Mouse (Mus musculus) forebrain, embryonic 12.5 days (tissue): ENCODE measurements around the gene Gfm1. TPM values are rescaled to one million over a fixed set of nuclear protein-coding genes. Genes with fewer than 3 reads are reported as not detected.

Experiments
- ATAC-seq: fragments of 200-750 bp; cut with Nextera tagmentation; 2 replicates; pipeline ENCODE4 v1.8.0; 2017; ENCODE audit warnings: moderate TSS enrichment; ENCODE audit not compliant: low FRiP score
- H3K27ac ChIP-seq: fragments of 300-500 bp; sonication (generic); 2 replicates; pipeline ENCODE4 v1.5.1; 2016; ENCODE audit warnings: mild to moderate bottlenecking
- H3K27me3 ChIP-seq: fragments of 300-500 bp; sonication (generic); 2 replicates; pipeline ENCODE4 v1.6.1; 2016; ENCODE audit warnings: mild to moderate bottlenecking
- H3K36me3 ChIP-seq: fragments of 300-500 bp; sonication (generic); replicated peaks from 2 replicates; pipeline ENCODE4 v1.6.1; 2016; ENCODE audit warnings: mild to moderate bottlenecking
- H3K4me1 ChIP-seq: fragments of 300-500 bp; sonication (generic); 2 replicates; pipeline ENCODE4 v1.6.1; 2016
- H3K4me2 ChIP-seq: fragments of 300-500 bp; sonication (generic); 2 replicates; pipeline ENCODE4 v1.6.1; 2016; ENCODE audit warnings: mild to moderate bottlenecking, moderate library complexity
- H3K4me3 ChIP-seq: fragments of 300-500 bp; sonication (generic); replicated peaks from 2 replicates; pipeline ENCODE4 v1.5.1; 2016; ENCODE audit warnings: mild to moderate bottlenecking
- H3K9ac ChIP-seq: fragments of 300-500 bp; sonication (generic); 2 replicates; pipeline ENCODE4 v1.6.1; 2016; ENCODE audit warnings: mild to moderate bottlenecking
- H3K9me3 ChIP-seq: fragments of 300-500 bp; sonication (generic); 2 replicates; pipeline ENCODE4 v1.6.1; 2016
- WGBS: fragments of 180-500 bp; shearing (Covaris S2); methylation state at CpG from one replicate; pipeline ENCODE4 v1.1.7; 2016; 5-methylcytosine and 5-hydroxymethylcytosine counted together
- polyA plus RNA-seq: library from polyadenylated mRNA; unstranded; fragments of >200 nt; fragmentation: Nextera tagmentation; extraction: Ambion mirVana; gene quantifications from 2 replicates; pipeline ENCODE4 v1.2.1, GENCODE M21; 2016

Gfm1 gene
- polyA plus RNA-seq, 1 experiment from 2014 or later: 39.7 TPM

DNA sequence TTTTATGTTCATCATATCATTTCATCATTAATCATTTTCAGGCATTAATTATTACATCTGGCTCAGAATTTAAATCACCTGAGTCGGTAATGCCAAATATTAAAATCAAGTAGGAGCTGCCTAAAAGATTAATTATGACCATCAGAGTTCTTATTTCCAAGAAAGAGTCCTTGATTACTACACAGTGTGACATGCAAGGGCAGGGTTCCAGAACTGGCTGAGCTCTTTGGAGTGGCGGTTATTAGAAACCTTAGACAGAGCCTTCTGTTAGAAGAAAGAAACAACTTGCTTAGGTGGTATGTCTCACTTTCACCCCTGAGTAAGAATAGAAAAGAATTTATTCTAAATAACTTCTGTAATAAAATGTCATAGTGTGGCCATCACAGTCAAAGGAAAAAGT, 37.4 kb downstream of the Gfm1 start:
- peaks cover 17% of the 10 kb centered on the region for H3K4me1 ChIP-seq
- no peaks in the 10 kb centered on the region for H3K9me3 ChIP-seq
- no peak overlapping the region for H3K27ac ChIP-seq
- 90% methylated on average over 2 of the region's 2 CpGs for WGBS
- H3K27me3 ChIP-seq: 0 out of 2 replicates have a peak, but pooled peaks cover 4% of the 10 kb centered on the region
- no peak overlapping the region for H3K9ac ChIP-seq
- H3K4me3 ChIP-seq: no peak overlapping the region
- peaks cover 18% of the 10 kb centered on the region for H3K36me3 ChIP-seq
- H3K4me2 ChIP-seq: no peak overlapping the region
- ATAC-seq: no peak

- no peak for ATAC-seq
- H3K9me3 ChIP-seq: no peaks in the 10 kb centered on the region
- WGBS: 90% methylated on average over 4 of the region's 4 CpGs
- no peak overlapping the region for H3K4me2 ChIP-seq
- no peaks in the 10 kb centered on the region for H3K27me3 ChIP-seq
- no peaks in the 10 kb centered on the region for H3K4me1 ChIP-seq
- H3K9ac ChIP-seq: no peak overlapping the region
- no peak overlapping the region for H3K4me3 ChIP-seq
- H3K27ac ChIP-seq: no peak overlapping the region
- peaks cover 37% of the 10 kb centered on the region for H3K36me3 ChIP-seq
These were observed 41.7 kb downstream of the Gfm1 start for GRCm38 (mm10) chr3:67471408-67472127.

DNA sequence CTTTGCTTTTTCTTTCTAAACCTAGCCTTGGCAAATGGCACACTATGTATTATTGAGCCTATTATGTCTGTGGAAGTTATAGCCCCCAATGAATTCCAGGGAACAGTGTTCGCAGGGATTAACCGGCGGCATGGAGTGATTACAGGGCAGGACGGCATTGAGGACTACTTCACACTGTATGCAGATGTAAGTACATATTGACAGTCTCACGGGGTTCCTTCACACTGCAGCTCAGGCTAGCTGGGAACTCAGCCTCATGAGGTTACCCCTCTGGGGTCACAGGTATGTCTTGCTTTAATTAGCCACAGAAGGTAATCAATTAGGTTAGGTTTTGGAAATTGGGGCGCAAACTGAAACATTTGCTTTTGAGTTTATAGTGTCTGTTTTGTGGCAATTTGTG, 43.5 kb downstream of the Gfm1 start:
- no peaks in the 10 kb centered on the region for H3K9me3 ChIP-seq
- no peak overlapping the region for H3K27ac ChIP-seq
- H3K4me1 ChIP-seq: no peaks in the 10 kb centered on the region
- 91% methylated on average over 6 of the region's 6 CpGs for WGBS
- no peak for ATAC-seq
- H3K9ac ChIP-seq: no peak overlapping the region
- H3K36me3 ChIP-seq: peaks cover 36% of the 10 kb centered on the region
- H3K4me2 ChIP-seq: no peak overlapping the region
- no peaks in the 10 kb centered on the region for H3K27me3 ChIP-seq
- no peak overlapping the region for H3K4me3 ChIP-seq

GRCm38 (mm10) chr3:67479806-67480205, 49.9 kb downstream of the Gfm1 start:
- H3K9ac ChIP-seq: no peak overlapping the region
- H3K27ac ChIP-seq: no peak overlapping the region
- H3K36me3 ChIP-seq: peaks cover 24% of the 10 kb centered on the region
- H3K9me3 ChIP-seq: no peaks in the 10 kb centered on the region
- no peaks in the 10 kb centered on the region for H3K4me1 ChIP-seq
- no peak overlapping the region for H3K4me3 ChIP-seq
- 94% methylated on average over 11 of the region's 11 CpGs for WGBS
- no peak for ATAC-seq
- H3K4me2 ChIP-seq: no peak overlapping the region
- no peaks in the 10 kb centered on the region for H3K27me3 ChIP-seq

GRCm38 (mm10) chr3:67482400-67482799, 52.5 kb downstream of the Gfm1 start:
- WGBS: 93% methylated on average over 10 of the region's 10 CpGs

GRCm38 (mm10) chr3:67485233-67485632, 55.3 kb downstream of the Gfm1 start:
- Histone ChIP-seq H3K9me3 (no peaks in the 10 kb centered on the region), H3K4me3 (no peak overlapping the region), H3K27ac (no peak overlapping the region), H3K4me1 (no peaks in the 10 kb centered on the region), H3K36me3 (no peaks in the 10 kb centered on the region), H3K27me3 (no peaks in the 10 kb centered on the region), H3K9ac (no peak overlapping the region), H3K4me2 (no peak overlapping the region)
- WGBS: 88% methylated on average over 2 of the region's 2 CpGs
- ATAC-seq: no peak

More at GRCm38 (mm10) chr3:67482400-67482799, 52.5 kb downstream of the Gfm1 start:
- H3K9ac ChIP-seq: no peak overlapping the region
- H3K36me3 ChIP-seq: peaks cover 5% of the 10 kb centered on the region
- H3K27me3 ChIP-seq: no peaks in the 10 kb centered on the region
- ATAC-seq: no peak
- H3K4me1 ChIP-seq: no peaks in the 10 kb centered on the region
- H3K4me3 ChIP-seq: no peak overlapping the region
- no peaks in the 10 kb centered on the region for H3K9me3 ChIP-seq
- H3K27ac ChIP-seq: no peak overlapping the region
- no peak overlapping the region for H3K4me2 ChIP-seq

DNA sequence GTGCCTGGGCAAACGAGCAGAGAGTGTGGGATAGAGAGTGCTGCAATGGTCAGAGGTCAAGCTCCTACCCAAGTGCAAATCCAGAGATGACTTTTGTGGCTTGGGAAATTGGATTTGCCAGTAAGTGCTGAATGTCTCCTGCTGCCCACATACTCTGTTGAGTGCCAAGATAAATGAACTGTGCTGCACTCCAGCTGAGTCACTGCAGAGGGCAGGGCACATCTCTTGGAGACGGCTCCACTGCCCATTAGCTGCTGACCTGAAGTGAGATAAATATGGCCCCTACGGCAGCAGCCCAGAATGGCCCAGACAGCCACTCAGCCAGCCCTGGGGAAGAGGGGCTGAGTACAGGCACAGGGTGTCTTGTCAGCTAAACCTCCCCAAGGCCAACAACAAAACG, 60.3 kb downstream of the Gfm1 start:
- H3K27me3 ChIP-seq: no peaks in the 10 kb centered on the region
- H3K36me3 ChIP-seq: no peaks in the 10 kb centered on the region
- WGBS: 78% methylated on average over 4 of the region's 4 CpGs
- H3K4me2 ChIP-seq: no peak overlapping the region
- H3K4me3 ChIP-seq: no peak overlapping the region
- no peak overlapping the region for H3K27ac ChIP-seq
- no peak for ATAC-seq
- H3K4me1 ChIP-seq: no peaks in the 10 kb centered on the region
- no peak overlapping the region for H3K9ac ChIP-seq
- no peaks in the 10 kb centered on the region for H3K9me3 ChIP-seq

DNA sequence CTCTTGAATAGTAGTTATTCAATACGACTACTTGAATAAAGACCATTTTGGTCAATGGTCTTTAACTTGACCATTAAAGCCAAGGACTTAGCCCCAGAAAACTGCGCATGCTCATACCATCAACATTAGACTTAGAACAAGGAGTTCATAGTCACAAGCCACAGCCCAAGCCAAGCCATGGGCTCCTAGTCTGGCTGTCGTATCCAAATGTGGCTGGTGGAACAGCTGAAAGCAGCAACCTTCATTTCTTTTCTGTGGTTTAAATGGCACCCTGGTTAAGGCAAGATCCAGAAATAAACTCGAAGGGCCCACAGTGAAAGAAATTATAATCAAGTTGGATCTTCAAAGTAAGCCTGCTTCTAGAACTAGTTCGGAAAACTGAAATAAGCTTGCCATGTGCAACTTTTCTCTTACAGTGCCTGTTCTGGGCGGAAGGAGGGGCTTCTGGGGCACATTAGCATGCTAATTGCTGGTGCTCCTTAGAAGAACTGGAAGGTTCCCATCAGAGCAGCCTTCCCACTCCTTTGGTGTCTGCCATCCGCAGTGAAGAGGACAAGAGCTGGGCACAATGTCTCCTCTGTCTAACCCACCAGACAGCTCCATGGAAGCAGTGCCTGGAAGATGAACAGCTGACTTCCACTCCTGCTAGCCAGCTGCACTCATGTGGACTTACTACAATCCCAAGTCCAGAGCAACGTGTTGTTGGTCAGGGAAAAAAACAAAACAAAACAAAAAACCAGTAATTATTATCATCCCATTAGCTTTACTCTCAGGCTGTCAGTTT, 62.4 kb downstream of the Gfm1 start:
- H3K4me2 ChIP-seq: no peak overlapping the region
- H3K9ac ChIP-seq: no peak overlapping the region
- H3K9me3 ChIP-seq: no peaks in the 10 kb centered on the region
- H3K27ac ChIP-seq: no peak overlapping the region
- WGBS: 75% methylated on average over 8 of the region's 8 CpGs
- no peak for ATAC-seq
- H3K27me3 ChIP-seq: no peaks in the 10 kb centered on the region
- no peak overlapping the region for H3K4me3 ChIP-seq
- no peaks in the 10 kb centered on the region for H3K36me3 ChIP-seq
- H3K4me1 ChIP-seq: no peaks in the 10 kb centered on the region

GRCm38 (mm10) chr3:67493132-67493531, 63.2 kb downstream of the Gfm1 start:
- ATAC-seq: no peak
- no peaks in the 10 kb centered on the region for H3K4me1 ChIP-seq
- no peak overlapping the region for H3K9ac ChIP-seq
- no peak overlapping the region for H3K4me2 ChIP-seq
- H3K9me3 ChIP-seq: no peaks in the 10 kb centered on the region
- WGBS: 87% methylated on average over 8 of the region's 8 CpGs
- H3K36me3 ChIP-seq: no peaks in the 10 kb centered on the region
- H3K27ac ChIP-seq: no peak overlapping the region
- no peak overlapping the region for H3K4me3 ChIP-seq
- H3K27me3 ChIP-seq: no peaks in the 10 kb centered on the region

DNA sequence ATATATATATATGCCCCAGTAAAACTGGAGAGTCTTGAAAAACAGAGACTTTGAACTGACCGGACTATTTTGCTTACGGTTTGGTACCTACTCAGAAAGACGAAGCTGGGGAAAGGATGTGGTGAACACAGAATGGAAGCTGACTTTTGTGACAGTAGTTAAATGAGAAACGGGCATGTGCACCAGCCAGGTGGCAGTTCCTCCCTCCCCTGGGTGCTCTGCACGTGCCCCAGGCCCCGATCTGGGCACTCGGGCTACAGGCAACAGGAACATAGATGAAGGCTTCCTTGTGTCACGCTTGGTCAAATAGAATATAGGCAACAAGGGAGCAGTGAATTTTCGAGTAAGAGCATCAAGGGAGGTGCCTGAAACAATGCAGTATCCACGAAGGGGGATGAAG, 66.4 kb downstream of the Gfm1 start:
- H3K9me3 ChIP-seq: no peaks in the 10 kb centered on the region
- H3K4me1 ChIP-seq: no peaks in the 10 kb centered on the region
- H3K27me3 ChIP-seq: no peaks in the 10 kb centered on the region
- H3K27ac ChIP-seq: no peak overlapping the region
- no peaks in the 10 kb centered on the region for H3K36me3 ChIP-seq
- 88% methylated on average over 10 of the region's 10 CpGs for WGBS
- H3K4me2 ChIP-seq: no peak overlapping the region
- no peak overlapping the region for H3K9ac ChIP-seq
- ATAC-seq: no peak
- no peak overlapping the region for H3K4me3 ChIP-seq

- Histone ChIP-seq H3K4me3 (no peak overlapping the region), H3K4me1 (no peaks in the 10 kb centered on the region), H3K9ac (no peak overlapping the region), H3K27me3 (no peaks in the 10 kb centered on the region), H3K4me2 (no peak overlapping the region), H3K36me3 (no peaks in the 10 kb centered on the region), H3K27ac (no peak overlapping the region), H3K9me3 (no peaks in the 10 kb centered on the region)
- no peak for ATAC-seq
- 85% methylated on average over 2 of the region's 2 CpGs for WGBS
These were observed 68.1 kb downstream of the Gfm1 start for GRCm38 (mm10) chr3:67497998-67498397.

- Histone ChIP-seq H3K36me3 (no peaks in the 10 kb centered on the region), H3K4me1 (peaks cover 7% of the 10 kb centered on the region), H3K4me2 (no peak overlapping the region), H3K4me3 (no peak overlapping the region), H3K9me3 (no peaks in the 10 kb centered on the region), H3K27me3 (no peaks in the 10 kb centered on the region), H3K27ac (no peak overlapping the region), H3K9ac (no peak overlapping the region)
- no peak for ATAC-seq
- WGBS: 93% methylated on average over 8 of the region's 8 CpGs
These were observed 69.0 kb downstream of the Gfm1 start for GRCm38 (mm10) chr3:67498773-67499405.
